Mouse (Mus musculus) stomach, embryonic 15.5 days (tissue): ENCODE results near the gene Serpine3. TPM values are rescaled to one million over a fixed set of nuclear protein-coding genes. Genes with fewer than 3 reads are reported as not detected.

ENCODE experiments used
- polyA plus RNA-seq: library from polyadenylated mRNA; unstranded; fragments of >200 nt; fragmentation: Nextera tagmentation; extraction: Ambion mirVana; gene quantifications from 2 replicates; pipeline ENCODE4 v1.2.1, GENCODE M21; 2015

The Serpine3 gene
- polyA plus RNA-seq, 1 experiment from 2014 or later, result not detected

Other genes starting within 250 kb of the Serpine3 start
- gene Gucy1b2, start 207.4 kb upstream of the Serpine3 start, polyA plus RNA-seq, result 0.09 and 0.17 TPM in 2 replicates
- 4.7 and 6.4 TPM in 2 replicates for gene Fam124a, start 107.9 kb upstream of the Serpine3 start, polyA plus RNA-seq
- not detected in 2 replicates for gene Gm4131, start 96.7 kb upstream of the Serpine3 start, polyA plus RNA-seq
- gene Ints6, start 97.5 kb downstream of the Serpine3 start, polyA plus RNA-seq, result 21.9 and 22.4 TPM in 2 replicates
- gene Wdfy2, start 174.0 kb downstream of the Serpine3 start, polyA plus RNA-seq, result 5.0 and 5.3 TPM in 2 replicates